Mouse (Mus musculus) layer of hippocampus, adult 8-10 months (tissue): ENCODE data around the gene Aifm3. TPM values are rescaled to one million over a fixed set of nuclear protein-coding genes. Genes with fewer than 3 reads are reported as not detected.
A peak's percentile ranks its signal among the peaks of the same experiment; 100 is the strongest.
"Not testable (repeated sequence)": the region's sequence is repeated elsewhere in the genome, so short reads cannot be mapped to it uniquely, and the experiment has no call there.

Source experiments
- DNase-seq, 2 experiments: peaks; one replicate each; pipeline ENCODE4 v3.0.0; 2022; ENCODE audit warnings: low spot score in 2 of 2
- total RNA-seq, 4 experiments: library from RNA; stranded (reverse); gene quantifications; 2 replicates each; pipeline ENCODE4 v1.2.4; 2022

The Aifm3 gene
- total RNA-seq, 4 experiments from 2014 or later = 92.5 to 137 (median 109) TPM

- no peak for DNase-seq
Measured at GRCm38 (mm10) chr16:17499249-17499883, 10.0 kb downstream of the Aifm3 start.

DNA sequence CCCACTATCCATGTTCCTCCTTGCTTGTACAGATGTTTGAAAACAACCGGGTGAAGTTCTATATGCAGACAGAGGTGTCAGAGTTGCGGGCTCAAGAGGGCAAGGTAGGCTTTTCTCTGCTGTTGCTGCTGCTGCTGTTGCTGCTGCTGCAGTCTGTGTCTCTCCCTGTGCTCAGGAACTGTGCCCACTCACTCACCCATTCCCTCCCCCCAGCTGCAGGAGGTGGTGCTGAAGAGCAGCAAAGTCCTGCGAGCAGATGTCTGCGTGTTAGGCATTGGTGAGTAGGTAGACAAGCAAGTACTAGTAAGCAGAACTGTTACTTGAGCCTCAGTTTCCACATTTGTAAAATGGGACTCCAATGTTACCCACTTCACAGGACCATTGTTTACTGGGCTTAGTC, 13.3 kb downstream of the Aifm3 start:
- no peak for DNase-seq

GRCm38 (mm10) chr16:17507018-17507552, 17.7 kb downstream of the Aifm3 start:
- DNase-seq = no peak

DNA sequence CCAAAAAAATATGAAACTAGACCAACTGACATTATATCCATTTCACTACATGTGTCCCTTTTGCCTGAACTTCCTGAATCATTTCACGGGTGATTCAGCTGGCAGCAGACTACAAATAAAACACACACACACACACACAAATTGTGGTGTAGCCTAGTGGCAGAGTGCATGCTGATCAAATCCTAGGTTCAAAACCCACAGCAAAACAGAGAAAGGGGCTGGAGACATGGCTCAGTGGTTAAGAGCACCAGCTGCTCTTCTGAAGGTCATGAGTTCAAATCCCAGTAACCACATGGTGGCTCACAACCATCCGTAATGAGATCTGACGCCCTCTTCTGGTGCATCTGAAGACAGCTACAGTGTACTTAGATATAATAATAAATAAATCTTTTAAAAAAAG, 18.6 kb downstream of the Aifm3 start:
- not testable (repeated sequence) for DNase-seq

- DNase-seq = peak; percentile 81 to 87
Measured at GRCm38 (mm10) chr16:17508546-17509239, 19.3 kb downstream of the Aifm3 start, which contains the start of gene Lztr1. Lztr1 (plus strand) TSS chr16:17508688.

DNA sequence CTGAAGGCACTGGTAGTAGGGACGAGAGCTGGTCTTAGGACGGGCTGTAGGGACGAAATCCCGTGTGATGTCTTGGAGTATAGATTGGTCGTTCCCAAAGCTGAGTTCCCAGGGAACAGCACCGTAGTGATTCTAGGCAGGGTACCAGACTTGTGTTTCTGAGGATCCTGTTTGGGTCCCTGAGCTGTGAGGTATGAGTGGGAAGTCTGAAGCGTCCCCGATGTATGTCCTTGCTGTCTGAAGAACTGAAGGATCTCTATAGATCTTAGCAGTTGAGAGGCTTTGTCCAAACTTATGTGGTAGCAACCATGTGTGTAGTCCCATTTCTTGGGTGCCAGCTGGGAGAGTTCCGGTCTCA, 19.8 kb downstream of the Aifm3 start:
- no peak for DNase-seq

- no peak for DNase-seq
Measured at GRCm38 (mm10) chr16:17510143-17510542, 20.7 kb downstream of the Aifm3 start.

DNA sequence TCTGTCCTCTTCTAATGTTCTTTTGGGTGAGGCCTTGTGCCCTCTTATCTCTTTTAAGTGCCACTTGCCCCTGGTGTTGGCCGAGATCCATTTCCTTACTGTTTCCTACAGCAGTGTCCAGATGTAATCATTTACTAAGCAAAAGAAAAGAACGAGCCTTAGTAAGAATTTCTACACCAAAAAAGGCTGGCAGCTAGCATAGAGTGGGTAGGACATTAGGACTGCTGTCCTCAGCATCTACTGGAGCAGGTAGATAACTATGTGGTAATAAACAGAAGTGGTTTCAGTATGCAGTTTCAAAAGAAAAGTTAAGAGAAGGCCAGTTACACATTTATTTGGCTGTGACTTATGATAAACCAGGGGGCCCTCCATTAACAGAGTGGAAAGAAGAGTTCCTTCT, 21.3 kb downstream of the Aifm3 start:
- no peak for DNase-seq

DNA sequence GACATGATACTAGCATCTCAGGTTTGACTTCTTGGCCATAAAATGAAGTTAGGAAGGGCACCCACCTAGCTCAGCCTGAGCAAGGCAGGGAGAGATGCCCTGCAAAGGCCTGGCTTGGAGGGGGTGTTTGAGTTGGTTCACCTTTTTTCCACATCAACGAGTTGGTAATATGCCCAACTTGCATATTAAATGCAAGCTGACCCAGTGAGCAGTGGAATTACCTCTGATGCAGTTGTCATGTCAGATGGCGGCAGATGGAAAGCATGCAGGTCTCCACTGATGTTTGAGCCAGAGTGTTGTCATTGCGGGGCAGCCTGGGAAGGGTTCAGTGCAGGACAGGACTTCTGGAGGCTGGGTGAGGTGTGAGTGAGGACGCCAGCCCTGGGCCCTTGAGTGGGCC, 22.0 kb downstream of the Aifm3 start:
- DNase-seq = no peak

DNA sequence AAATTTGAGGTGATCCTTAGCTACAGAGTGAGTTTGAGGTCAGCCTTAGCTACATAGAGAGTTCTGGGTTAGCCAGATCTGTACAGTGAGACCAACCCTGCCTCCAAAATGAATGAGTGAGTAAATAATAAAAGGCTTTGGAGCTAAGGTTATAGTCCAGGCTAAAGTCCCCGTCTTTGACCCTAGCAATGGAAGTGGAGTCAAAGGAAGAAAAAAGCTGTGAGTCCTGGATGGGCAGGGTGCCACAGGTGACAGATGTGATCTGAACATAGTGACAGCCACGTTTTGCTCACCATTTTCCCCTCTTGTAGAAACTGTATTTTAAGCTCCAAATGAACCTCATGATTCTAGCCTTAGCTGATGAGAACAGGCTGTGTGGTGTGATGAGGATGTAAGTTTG, 29.5 kb downstream of the Aifm3 start:
- no peak for DNase-seq

- no peak for DNase-seq
Measured at GRCm38 (mm10) chr16:17524156-17524555, 34.7 kb downstream of the Aifm3 start.

- no peak for DNase-seq
Measured at GRCm38 (mm10) chr16:17525524-17525923, 36.1 kb downstream of the Aifm3 start.

- DNase-seq = no peak
Measured at GRCm38 (mm10) chr16:17526223-17526622, 36.8 kb downstream of the Aifm3 start.

- no peak for DNase-seq
Measured at GRCm38 (mm10) chr16:17527606-17528005, 38.2 kb downstream of the Aifm3 start.

DNA sequence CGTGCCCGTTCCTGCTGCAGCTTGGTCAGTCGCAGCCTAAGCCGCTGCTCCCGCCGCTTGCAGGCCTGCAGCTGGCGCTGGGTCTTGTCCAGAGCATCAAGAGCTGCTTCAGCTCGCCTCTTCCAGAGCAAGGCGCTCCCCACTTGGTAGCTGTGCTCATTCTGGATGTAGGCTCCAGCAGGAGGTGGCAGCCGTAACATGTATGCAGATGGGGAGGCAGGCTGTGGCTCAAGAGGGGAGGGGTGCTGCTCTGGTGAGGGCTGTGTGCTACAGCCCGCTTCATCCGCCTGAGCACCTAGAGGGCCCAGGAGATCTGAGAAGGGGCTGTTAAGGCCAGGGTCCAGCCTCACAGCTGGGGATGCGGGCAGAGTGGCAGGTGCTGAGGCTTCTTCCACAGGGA, 38.9 kb downstream of the Aifm3 start:
- DNase-seq = no peak

DNA sequence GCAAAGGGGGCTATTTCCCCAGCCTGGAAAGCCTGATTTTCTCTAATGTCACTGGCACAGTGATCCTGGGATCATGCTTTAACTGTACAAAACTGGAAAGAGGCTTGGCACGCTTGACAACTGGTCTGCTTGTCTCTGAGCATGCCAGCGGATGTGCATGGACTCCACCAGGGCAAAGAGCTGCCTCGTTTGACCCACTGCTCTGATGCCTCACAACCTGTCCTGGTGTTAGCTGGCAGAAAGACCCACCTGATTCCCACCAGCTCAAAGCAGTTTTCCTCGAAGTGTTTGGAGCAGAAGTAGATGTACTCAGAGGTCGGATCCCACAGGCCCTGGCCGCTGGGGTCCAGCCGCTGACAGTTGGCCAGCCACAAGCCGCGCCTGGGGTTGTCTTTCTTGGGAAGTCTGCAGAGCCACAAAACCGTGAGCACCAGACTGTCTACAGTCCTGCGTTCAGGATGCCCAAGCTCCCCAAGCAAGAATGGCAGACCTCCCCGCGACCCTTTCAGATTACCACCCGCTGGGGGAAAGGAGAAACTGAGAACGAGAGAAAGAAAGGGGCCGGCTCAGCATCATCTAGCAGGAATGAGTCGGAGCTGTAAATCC, 40.7 kb downstream of the Aifm3 start:
- DNase-seq = no peak

DNA sequence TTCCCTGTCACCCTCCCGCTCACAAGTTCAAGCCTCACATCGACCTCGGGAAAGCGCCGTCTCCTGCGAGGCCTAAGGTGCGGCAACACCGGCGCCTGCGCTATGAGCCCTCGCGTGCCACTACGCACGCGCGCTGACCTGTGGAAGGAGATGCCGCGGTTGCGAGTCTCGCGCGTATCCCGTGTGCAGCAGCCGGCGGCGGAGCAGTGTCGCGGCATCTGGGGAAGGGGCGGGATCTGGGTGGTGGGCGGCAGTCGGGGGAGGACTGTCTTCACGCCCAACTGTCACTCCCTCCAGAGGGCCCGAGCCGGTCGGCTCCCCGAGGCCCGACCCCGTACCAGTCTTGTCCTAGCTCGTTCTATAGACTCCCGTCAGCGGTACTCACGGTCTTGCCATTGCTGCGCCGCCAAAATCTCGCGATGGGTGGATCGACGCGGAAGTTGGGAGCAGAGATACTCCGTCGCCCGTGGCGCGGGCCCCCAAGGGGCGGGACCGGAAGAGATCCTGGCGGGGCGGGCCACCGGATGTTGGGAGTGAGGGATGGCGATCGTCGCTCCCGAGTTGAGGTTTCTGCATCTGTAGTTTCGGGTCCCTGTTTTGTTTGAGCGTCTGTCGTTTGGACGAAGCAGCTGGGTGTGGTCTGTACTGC, 41.4 kb downstream of the Aifm3 start, which contains the start of gene Thap7:
Gene Thap7 (minus strand): TSS at position 497 of the 649 bp plus-strand sequence.
- peak; percentile 93 to 94 for DNase-seq

- no peak for DNase-seq
Measured at GRCm38 (mm10) chr16:17532271-17532670, 42.9 kb downstream of the Aifm3 start.

GRCm38 (mm10) chr16:17532676-17533329, 43.4 kb downstream of the Aifm3 start:
- no peak for DNase-seq

DNA sequence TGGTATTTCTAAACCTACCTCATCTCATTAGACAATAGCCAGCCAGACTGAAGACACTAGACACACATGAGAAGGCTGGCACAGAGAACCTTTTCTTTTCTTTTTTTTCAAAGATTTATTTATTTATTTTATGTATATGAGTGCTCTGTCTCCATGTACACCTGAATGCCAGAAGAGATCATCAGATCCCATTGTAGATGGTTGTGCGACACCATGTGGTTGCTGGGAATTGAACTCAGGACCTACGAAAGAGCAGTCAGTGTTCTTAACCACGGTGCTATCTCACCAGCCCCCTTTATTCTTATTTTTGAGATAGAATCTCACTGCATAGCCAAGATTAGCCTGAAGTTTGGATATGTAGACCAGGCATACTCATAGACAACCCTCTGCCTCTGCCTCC, 47.2 kb downstream of the Aifm3 start:
- no peak for DNase-seq

- no peak for DNase-seq
Measured at GRCm38 (mm10) chr16:17542632-17543031, 53.2 kb downstream of the Aifm3 start.
